Mouse (Mus musculus) lung, adult 18-20 months (tissue): ENCODE data around the gene Prim2.
A peak's percentile ranks its signal among the peaks of the same experiment; 100 is the strongest.

Experiments
- DNase-seq, 2 experiments: peaks; one replicate each; pipeline ENCODE4 v3.0.0; 2022; ENCODE audit warnings: mixed read lengths in 2 of 2

Prim2 gene

DNA sequence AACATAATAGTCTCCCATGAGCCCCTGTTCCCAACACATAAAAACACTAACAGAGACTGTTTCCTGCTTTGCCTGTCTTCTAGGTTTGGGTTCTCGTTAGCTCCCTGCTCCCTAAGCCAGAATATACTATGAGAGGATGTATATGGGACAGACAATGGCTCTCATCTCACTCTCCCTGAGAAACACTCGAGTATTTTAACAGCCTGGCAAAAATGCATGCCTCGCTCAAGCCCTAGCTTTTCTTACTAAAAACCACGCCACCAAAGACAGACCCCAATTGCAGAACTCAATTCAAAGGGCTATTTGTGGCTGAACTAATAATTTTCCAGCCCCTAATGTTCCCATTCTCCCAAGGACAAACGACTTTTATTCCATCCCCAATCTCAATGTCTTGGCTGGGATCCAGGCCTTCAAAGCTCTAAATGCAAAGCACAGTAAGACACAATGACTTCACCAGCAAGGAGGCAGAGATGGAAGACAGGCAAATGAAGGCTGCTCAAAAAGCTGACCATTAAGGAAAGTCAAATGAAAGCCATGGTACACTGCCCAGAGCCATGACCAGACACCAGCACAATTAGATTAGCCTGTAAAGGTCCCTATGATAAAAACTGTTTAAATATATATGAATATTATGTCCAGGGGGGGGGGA, 70.5 kb downstream of the Prim2 start:
- DNase-seq = no peak

DNA sequence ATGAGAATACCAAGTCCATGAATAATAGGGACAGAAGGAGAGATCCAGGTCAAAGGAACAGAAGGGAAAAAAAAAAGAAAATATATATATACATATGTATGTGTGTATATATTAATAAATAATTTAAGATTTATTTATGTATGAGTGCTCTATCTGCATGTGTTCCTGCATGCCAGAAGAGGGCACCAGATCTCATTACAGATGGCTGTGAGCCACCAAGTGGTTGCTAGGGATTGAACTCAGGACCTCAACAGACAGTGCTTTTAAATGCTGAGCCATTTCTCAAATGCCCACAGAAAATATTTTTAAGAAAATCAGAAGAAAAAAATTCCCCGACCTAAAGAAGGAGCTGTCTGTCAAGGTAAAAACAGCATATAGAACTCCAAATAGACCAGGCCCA, 72.6 kb downstream of the Prim2 start:
- no peak for DNase-seq

DNA sequence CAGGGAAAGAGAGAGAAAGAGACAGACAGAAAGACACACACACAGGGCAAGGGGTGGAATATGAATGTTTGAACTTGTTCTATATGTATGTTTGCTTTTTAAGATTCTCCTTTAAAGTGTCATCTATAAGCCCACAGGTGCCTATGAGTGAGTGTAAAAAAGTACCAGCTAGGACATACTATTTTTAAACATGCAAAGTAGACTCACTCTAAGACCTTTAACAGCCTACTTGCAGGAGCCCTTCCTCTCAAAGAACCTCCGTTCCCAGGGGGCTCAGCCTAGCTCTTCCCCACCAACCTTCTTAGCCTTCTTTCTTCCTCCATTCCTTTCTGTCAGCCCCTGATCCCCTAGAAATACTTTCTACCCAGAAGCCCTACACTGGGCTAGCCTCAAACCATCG, 73.7 kb downstream of the Prim2 start:
- no peak for DNase-seq

- no peak for DNase-seq
These were observed 74.6 kb downstream of the Prim2 start for GRCm38 (mm10) chr1:33594966-33595365.

GRCm38 (mm10) chr1:33593718-33594388, 75.7 kb downstream of the Prim2 start:
- no peak for DNase-seq

GRCm38 (mm10) chr1:33591997-33592608, 77.5 kb downstream of the Prim2 start:
- DNase-seq = no peak

- DNase-seq = no peak
These were observed 78.8 kb downstream of the Prim2 start for GRCm38 (mm10) chr1:33590556-33591411.

GRCm38 (mm10) chr1:33589531-33589930, 80.1 kb downstream of the Prim2 start:
- no peak for DNase-seq

DNA sequence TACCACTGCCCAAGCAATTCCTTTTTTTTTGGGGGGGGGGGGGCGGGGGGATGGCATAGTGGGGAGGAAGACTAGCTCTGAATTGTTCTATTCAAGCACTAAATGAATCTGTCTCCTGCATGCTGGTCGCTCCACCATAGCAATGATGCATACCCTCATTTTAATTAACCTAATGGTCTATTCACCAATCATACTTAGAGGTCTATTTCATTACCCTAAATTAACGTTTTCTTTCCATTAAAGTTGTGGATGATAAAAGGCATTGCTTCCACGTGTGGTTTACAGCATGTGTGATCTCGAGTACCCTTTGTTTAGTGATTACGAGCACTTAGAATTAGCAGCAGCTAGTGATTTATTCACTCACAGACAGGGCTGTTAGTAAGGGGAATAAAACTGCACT, 81.0 kb downstream of the Prim2 start:
- DNase-seq = no peak

- no peak for DNase-seq
These were observed 85.0 kb downstream of the Prim2 start for GRCm38 (mm10) chr1:33584590-33584978.

DNA sequence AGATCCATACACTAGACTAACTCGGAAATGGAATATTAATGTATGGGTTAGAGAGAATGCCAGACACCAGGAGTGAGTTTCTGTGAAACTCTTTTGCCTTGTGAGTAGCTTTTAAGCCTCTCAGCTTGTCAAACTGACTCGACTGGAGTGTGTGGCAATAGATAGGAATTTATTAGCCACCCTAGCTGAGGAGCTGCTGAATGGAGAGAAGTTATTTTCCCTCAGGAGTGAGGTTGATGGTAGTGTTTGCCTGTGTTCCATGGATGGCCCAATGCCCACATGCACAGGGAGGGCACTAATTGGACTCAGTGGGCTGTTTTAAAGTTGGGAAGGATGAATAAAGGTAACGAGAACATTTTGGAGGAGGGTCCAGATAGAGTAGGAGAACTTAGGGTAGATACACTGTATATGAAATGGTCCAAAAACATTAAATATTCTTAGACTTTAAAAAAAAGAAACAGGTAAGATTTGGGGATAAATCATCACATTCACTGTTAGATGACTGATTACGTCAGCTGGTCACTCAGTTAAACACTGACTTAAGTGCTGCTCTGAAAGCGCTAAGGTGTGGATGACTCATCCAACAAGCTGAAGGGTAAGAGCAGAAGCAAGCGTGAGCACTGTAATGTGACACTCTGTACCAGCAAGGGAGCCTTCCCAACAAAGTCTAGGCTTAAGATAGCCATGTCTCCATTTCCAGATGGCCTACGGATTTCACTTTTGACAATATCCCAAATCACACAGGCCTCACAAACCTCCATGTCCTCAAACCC, 85.6 kb downstream of the Prim2 start:
- DNase-seq = peak in 1 of 2 experiments; percentile 34

- no peak for DNase-seq
These were observed 91.0 kb downstream of the Prim2 start for GRCm38 (mm10) chr1:33578593-33578992.

GRCm38 (mm10) chr1:33574459-33574858, 95.1 kb downstream of the Prim2 start:
- DNase-seq = no peak

DNA sequence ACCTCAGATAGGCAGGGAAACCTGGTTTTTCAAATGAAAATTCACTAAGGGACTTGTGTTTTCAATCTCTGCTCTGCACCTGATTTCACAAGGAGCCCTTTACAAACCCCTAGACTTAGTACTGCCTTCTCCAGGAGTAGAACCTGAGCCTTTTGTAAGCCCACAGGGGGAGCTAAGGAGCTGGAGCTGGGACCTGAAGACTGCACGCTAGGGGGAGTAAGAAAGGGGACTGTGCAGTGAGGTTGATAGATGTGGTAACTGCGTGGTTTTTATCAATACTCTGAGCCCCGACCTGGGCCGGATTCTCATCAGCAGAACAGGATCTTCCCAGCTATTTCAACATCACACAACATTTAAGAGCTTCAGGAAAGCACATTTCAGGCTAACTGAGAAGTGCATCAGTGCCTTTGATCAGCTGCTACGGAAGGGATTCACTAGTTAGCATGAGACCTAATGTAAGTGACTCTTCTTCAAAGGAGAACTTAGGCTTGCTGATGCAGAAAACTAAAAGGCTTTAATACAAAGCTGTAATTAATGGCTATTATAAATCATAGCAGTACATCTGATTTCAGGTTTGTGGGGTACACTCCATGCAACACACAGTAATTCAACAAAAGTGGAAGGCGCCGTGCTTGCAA, 103.7 kb downstream of the Prim2 start:
- DNase-seq = no peak

GRCm38 (mm10) chr1:33564032-33564431, 105.6 kb downstream of the Prim2 start:
- no peak for DNase-seq

DNA sequence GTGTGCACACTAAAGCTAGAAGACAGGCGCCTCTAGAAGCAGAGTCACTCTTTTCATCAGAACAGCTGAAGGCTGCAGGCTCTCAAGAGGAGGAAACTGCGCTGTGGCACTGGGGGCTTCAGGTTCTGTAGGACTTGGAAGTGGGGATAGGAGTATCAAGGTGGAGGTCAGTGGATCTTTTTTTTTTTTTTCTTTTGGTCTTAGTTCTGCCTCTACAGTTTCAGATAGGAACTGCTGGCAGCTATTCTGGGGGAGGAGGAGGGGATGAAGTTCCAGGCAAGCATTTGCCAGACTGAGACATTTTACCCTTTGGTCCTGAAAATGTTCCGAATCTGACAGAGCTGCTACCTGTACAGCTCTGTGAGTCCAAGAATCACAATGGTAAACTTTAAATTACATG, 106.0 kb downstream of the Prim2 start:
- DNase-seq = no peak

- DNase-seq = no peak
These were observed 113.0 kb downstream of the Prim2 start for GRCm38 (mm10) chr1:33556638-33557037.

GRCm38 (mm10) chr1:33555626-33556025, 114.0 kb downstream of the Prim2 start:
- no peak for DNase-seq

DNA sequence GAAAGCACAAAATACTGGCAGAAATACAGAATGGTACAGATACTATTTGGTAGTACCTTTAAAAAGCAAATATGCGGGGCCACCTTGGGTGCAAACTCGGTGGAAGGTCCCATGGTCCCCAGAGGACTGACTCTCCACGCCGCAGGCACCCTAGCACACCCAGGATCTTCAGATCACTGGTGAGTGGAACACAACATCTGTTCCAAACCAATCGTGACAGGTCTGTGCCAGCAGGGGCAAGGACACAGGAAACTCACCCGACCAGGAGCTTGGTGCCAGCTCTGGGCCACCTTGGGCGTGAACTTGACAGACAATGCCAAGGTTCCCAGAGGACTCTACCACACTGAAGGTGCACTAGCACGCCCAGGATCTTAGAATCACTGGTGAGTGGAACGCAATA, 118.2 kb downstream of the Prim2 start:
- no peak for DNase-seq

GRCm38 (mm10) chr1:33541708-33542107, 127.9 kb downstream of the Prim2 start:
- no peak for DNase-seq

GRCm38 (mm10) chr1:33537948-33538347, 131.6 kb downstream of the Prim2 start:
- DNase-seq = no peak
